Mouse (Mus musculus): ENCODE results near the gene Pnpla1. TPM values are rescaled to one million over a fixed set of nuclear protein-coding genes. Genes with fewer than 3 reads are reported as not detected.

The Pnpla1 gene
- polyA plus RNA-seq, 1 experiment = not detected

DNA sequence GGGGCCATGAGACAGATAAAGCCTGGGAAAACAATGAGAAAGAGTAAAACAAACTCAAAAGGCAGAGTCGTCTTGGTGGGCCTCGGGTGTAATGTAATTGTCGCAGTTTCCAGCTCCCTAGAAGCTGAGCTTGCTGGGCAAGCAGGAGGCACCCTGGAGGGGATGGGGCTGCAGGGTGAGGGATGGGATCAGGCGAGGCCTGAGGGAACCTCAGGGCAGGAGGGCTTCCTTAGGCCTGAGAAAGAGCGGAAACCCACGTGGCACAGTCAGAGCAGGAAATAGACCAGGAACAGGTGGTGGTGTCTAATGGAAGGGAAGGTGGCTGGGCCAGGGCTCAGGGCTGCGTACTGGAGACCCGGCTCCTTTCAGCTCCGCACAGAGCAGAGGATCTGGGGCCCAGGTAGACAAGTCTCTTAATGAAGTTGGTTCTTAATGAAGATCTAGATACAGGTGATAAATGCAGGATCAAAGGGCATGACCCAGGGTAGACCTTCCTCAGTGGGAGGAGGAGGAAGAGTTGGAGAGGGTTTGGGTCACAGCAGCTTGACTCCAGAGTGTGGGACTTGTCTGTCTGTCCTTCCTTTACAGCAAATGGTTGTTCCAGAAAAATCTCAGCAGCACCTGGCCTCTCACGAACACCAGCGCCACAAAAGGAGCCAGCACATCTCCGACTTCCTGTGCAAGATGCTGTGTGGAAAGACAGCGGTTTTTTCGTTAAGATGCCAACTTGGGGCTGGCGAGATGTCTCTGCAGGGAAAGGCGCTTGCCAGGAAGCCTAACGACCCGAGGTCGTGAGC lies 76.1 kb downstream of the Pnpla1 start:
- TF ChIP-seq CTCF (IDR thresholded peaks at IDR 0.05; ENCODE audit: extremely low read depth, insufficient read depth, insufficient read length, insufficient replicate concordance) = no peak
- no peak for TF ChIP-seq POLR2A (IDR thresholded peaks at IDR 0.05; ENCODE audit: low read depth, low read length)

DNA sequence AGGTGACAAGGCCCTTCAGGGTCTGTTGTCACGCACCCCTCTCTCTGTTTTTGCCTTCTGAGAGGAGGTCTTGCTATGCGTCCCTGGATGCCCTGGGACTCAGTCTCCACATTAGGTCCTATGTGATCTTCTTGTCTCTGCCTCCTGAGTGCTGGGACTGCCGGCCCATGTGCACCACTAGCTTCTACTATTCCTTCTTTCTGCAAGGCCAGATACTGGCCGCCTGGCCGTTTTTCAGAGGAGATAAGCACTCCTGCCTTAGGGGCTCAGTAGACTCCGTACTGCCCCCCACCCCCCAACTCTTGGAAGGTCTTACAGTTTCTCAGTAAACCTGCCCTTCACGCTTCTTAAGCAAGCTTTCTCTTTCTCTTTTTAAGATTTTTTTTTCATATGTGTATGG lies 77.9 kb downstream of the Pnpla1 start:
- TF ChIP-seq CTCF (IDR thresholded peaks at IDR 0.05; ENCODE audit: extremely low read depth, insufficient read depth, insufficient read length, insufficient replicate concordance) = no peak
- TF ChIP-seq POLR2A (IDR thresholded peaks at IDR 0.05; ENCODE audit: low read depth, low read length) = no peak
- 83% methylated on average over 7 of the region's 7 CpGs for WGBS
- H3K36me3 ChIP-seq (ENCODE audit: control insufficient read depth, insufficient read depth, low read length) = no peaks in the 10 kb centered on the region
- no peak overlapping the region for H3K4me3 ChIP-seq (ENCODE audit: extremely low read depth, insufficient read depth, insufficient read length)
- no peak overlapping the region for H3K27ac ChIP-seq (ENCODE audit: insufficient read depth, low read length)
- H3K4me1 ChIP-seq (ENCODE audit: control insufficient read depth, insufficient read depth, insufficient read length) = no peaks in the 10 kb centered on the region
- no peaks in the 10 kb centered on the region for H3K27me3 ChIP-seq (ENCODE audit: control insufficient read depth, insufficient read depth, low read length)
- no peak for DNase-seq (ENCODE audit: low read depth in 1 of 2, low spot score in 2 of 2)

More for the DNA sequence above, 76.1 kb downstream of the Pnpla1 start:
- Histone ChIP-seq H3K4me1 (ENCODE audit: control insufficient read depth, insufficient read depth, insufficient read length) (no peaks in the 10 kb centered on the region), H3K27me3 (ENCODE audit: control insufficient read depth, insufficient read depth, low read length) (no peaks in the 10 kb centered on the region), H3K4me3 (ENCODE audit: extremely low read depth, insufficient read depth, insufficient read length) (no peak overlapping the region), H3K27ac (ENCODE audit: insufficient read depth, low read length) (no peak overlapping the region), H3K36me3 (ENCODE audit: control insufficient read depth, insufficient read depth, low read length) (no peaks in the 10 kb centered on the region)
- 69% methylated on average over 19 of the region's 19 CpGs for WGBS
- DNase-seq (ENCODE audit: low read depth in 1 of 2, low spot score in 2 of 2) = no peak

DNA sequence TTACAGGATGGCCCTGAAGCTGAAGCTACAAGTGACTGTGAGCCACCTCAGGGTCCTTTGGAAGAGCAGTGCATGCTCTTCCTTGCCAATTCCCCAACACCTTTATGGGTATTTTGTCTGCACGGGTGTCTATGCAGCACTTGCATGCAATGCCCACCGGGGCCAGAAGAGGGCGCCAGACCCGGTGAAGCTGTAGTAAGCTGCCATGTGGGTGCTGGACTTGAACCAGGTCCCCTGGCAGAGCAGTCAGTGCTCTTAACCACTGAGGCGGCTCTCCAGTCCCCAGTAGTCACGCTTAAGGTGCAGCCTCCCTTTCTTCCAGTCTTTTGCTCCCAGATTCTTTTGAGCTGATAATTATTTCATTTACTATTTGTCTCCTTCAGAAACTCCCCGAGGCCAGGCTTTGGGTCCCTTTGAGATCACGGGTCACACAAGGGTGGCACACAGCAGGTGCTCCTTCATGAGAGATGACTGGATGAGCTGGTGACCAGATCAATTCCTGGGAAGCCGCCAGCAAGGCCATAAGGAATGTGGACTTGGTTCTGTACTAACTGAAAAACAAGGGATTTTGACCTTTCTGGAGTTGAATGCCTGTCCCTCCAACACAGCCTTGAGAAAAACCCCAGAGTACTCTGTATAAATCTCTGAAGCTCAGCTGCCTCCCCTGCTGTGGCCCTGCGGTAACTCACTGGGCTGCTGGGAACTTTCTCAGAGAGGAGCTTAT lies 78.6 kb downstream of the Pnpla1 start:
- H3K36me3 ChIP-seq (ENCODE audit: control insufficient read depth, insufficient read depth, low read length) = no peaks in the 10 kb centered on the region
- no peak overlapping the region for H3K27ac ChIP-seq (ENCODE audit: insufficient read depth, low read length)
- DNase-seq (ENCODE audit: low read depth in 1 of 2, low spot score in 2 of 2) = peak; percentile 17 to 40
- H3K4me3 ChIP-seq (ENCODE audit: extremely low read depth, insufficient read depth, insufficient read length) = no peak overlapping the region
- no peaks in the 10 kb centered on the region for H3K4me1 ChIP-seq (ENCODE audit: control insufficient read depth, insufficient read depth, insufficient read length)
- TF ChIP-seq POLR2A (IDR thresholded peaks at IDR 0.05; ENCODE audit: low read depth, low read length) (no peak), CTCF (IDR thresholded peaks at IDR 0.05; ENCODE audit: extremely low read depth, insufficient read depth, insufficient read length, insufficient replicate concordance) (peak; percentile 69; the same call in 1 of the 2 replicates)
- H3K27me3 ChIP-seq (ENCODE audit: control insufficient read depth, insufficient read depth, low read length) = no peaks in the 10 kb centered on the region
- 77% methylated on average over 10 of the region's 10 CpGs for WGBS

Other genes with a start within 250 kb of the Pnpla1 start
- 20.0 and 20.5 TPM in 2 replicates for gene Srpk1, start 235.7 kb upstream of the Pnpla1 start, polyA plus RNA-seq (2012; rRNA removed)
- gene Slc26a8, start 168.2 kb upstream of the Pnpla1 start, polyA plus RNA-seq (2012; rRNA removed) = 0.38 and 0.40 TPM in 2 replicates
- 83.1 and 93.0 TPM in 2 replicates for gene Mapk14, start 167.1 kb upstream of the Pnpla1 start, polyA plus RNA-seq (2012; rRNA removed)
- gene AC170998.1, start 132.3 kb upstream of the Pnpla1 start, polyA plus RNA-seq (2012; rRNA removed) = 0.28 and 0.81 TPM in 2 replicates
- 1.1 and 2.6 TPM in 2 replicates for gene Mapk13, start 89.1 kb upstream of the Pnpla1 start, polyA plus RNA-seq (2012; rRNA removed)
- gene Brpf3, start 57.3 kb upstream of the Pnpla1 start, polyA plus RNA-seq (2012; rRNA removed) = 42.9 and 43.2 TPM in 2 replicates
- 0.37 and 0.59 TPM in 2 replicates for gene 4930539E08Rik, start 56.9 kb downstream of the Pnpla1 start, polyA plus RNA-seq (2012; rRNA removed)
- gene Pxt1, start 85.4 kb downstream of the Pnpla1 start, polyA plus RNA-seq (2012; rRNA removed) = 0.18 and 0.28 TPM in 2 replicates
- 27.4 and 58.3 TPM in 2 replicates for gene Kctd20, start 93.5 kb downstream of the Pnpla1 start, polyA plus RNA-seq (2012; rRNA removed)
- gene Stk38, start 149.6 kb downstream of the Pnpla1 start, polyA plus RNA-seq (2012; rRNA removed) = 119 and 149 TPM in 2 replicates
- 189 and 210 TPM in 2 replicates for gene Srsf3, start 174.2 kb downstream of the Pnpla1 start, polyA plus RNA-seq (2012; rRNA removed)
- gene Cdkn1a, start 232.6 kb downstream of the Pnpla1 start, polyA plus RNA-seq (2012; rRNA removed) = 7.6 and 8.0 TPM in 2 replicates